Mouse (Mus musculus) cerebellum, adult 2 months (tissue): ENCODE measurements at regions not wholly inside any gene's neighbourhood (a gene's known extent, or its start where the extent isn't known, plus 50 kb on each side); places are given as distances from the start of the nearest gene placed in this dataset.

Source experiments
- DNase-seq, 2 experiments: peaks; one replicate each; pipeline ENCODE4 v3.0.0; 2021
- H3K27ac ChIP-seq: fragments of 200-500 bp; 2 replicates; pipeline ENCODE4 v1.5.1; 2012; ENCODE audit warnings: low read length, control low read depth, inconsistent platforms; ENCODE audit not compliant: insufficient read depth
- H3K27me3 ChIP-seq: fragments of 200-500 bp; 2 replicates; pipeline ENCODE4 v1.6.1; 2012; ENCODE audit warnings: inconsistent platforms, mild to moderate bottlenecking, low read length, moderate library complexity; ENCODE audit not compliant: control insufficient read depth, insufficient read depth
- H3K4me1 ChIP-seq: fragments of 200-500 bp; 2 replicates; pipeline ENCODE4 v1.6.1; 2011; ENCODE audit warnings: low read length; ENCODE audit not compliant: control insufficient read depth, insufficient read depth
- H3K4me3 ChIP-seq: fragments of 200-500 bp; replicated peaks from 2 replicates; pipeline ENCODE3; 2011; ENCODE audit warnings: mild to moderate bottlenecking, low read depth, low read length, control low read depth; ENCODE audit not compliant: insufficient read depth
- CTCF ChIP-seq: fragments of 200-500 bp; IDR thresholded peaks from 2 replicates; pipeline ENCODE4 v1.5.1; 2011; ENCODE audit warnings: low read depth, mild to moderate bottlenecking, control low read depth, low read length, moderate library complexity, borderline replicate concordance; ENCODE audit not compliant: insufficient read depth
- POLR2A ChIP-seq: fragments of 200-500 bp; IDR thresholded peaks from 2 replicates; pipeline ENCODE4 v1.6.1; 2011; ENCODE audit warnings: low read length, control low read depth, borderline replicate concordance; ENCODE audit not compliant: insufficient read depth
- WGBS: fragments of 180-500 bp; shearing (Covaris S2); methylation state at CpG from one replicate; pipeline ENCODE4 v1.1.7; 2018; 5-methylcytosine and 5-hydroxymethylcytosine counted together

- no peak for DNase-seq
- no peak overlapping the region for H3K4me3 ChIP-seq
- H3K27me3 ChIP-seq = no peaks in the 10 kb centered on the region
- H3K4me1 ChIP-seq = no peaks in the 10 kb centered on the region
- TF ChIP-seq CTCF (no peak), POLR2A (no peak)
- H3K27ac ChIP-seq = no peak overlapping the region
- 67% methylated on average over 3 of the region's 3 CpGs for WGBS
These were observed 210.9 kb upstream of the St8sia2 start for GRCm38 (mm10) chr7:74224378-74224777.

DNA sequence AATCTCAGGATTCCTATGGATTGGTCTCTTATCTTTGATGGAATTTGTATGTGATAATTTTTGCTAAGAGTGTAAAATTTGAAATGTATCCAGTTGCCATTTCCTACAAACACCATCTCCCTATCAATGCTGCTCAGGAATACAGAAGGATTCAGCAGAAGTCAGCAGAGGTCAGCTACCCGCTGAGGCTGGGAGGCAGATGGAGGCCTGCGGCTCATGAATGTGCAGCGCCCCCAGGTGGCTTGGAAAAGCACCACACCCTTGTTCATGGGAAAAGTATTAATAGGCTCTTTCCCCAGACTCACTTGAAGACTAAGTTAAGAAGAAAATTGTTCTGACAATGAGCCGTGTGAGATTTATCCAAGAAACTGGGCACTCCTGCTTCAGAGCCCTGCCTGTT lies 187.2 kb upstream of the St8sia2 start:
- H3K4me1 ChIP-seq = no peaks in the 10 kb centered on the region
- 37% methylated on average over 4 of the region's 4 CpGs for WGBS
- no peak overlapping the region for H3K27ac ChIP-seq
- no peak for DNase-seq
- H3K4me3 ChIP-seq = no peak overlapping the region
- TF ChIP-seq CTCF (no peak), POLR2A (no peak)
- H3K27me3 ChIP-seq = no peaks in the 10 kb centered on the region

DNA sequence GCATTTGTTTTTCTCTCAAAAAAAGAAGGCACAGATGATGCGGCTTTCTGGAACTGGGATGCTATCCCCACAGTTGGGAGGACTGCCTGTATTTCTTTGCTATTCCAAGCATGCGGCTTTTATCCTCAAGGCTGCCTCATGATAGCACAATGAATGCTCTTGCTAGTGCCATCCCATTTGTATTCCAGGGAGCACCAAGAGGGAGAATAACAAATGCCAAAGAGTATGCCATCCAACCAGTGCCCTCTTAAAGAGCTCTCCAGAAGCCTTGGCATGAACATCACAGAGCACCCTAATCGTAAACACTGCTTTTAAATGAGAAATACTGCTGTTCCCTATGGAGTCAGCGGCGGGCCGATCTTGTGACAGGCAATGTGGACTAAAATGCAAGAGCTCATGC lies 185.3 kb upstream of the St8sia2 start:
- Histone ChIP-seq H3K4me1 (no peaks in the 10 kb centered on the region), H3K4me3 (no peak overlapping the region), H3K27ac (no peak overlapping the region), H3K27me3 (no peaks in the 10 kb centered on the region)
- DNase-seq = peak in 1 of 2 experiments; percentile 15
- 60% methylated on average over 6 of the region's 6 CpGs for WGBS
- TF ChIP-seq POLR2A (no peak), CTCF (no peak)

DNA sequence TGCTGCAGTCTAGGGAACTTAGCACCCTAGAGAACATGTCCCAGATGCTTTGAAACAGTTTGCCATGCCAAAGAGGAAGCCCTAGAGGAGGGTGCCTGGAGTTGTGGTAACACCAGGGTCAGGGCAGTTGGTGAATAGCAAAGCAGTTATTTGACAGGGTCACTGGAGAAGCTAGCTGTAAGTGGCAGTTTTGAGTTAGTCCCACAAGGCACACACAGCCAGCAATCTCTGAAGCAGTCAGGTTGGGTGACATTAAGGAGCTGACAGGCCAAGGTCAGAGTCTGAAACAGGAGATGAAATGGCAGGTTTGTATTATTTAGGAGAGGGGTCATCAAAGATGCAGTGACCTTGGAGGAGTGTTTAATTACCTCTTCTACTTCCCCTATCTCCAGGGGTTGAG lies 171.2 kb upstream of the St8sia2 start:
- no peak overlapping the region for H3K4me3 ChIP-seq

DNA sequence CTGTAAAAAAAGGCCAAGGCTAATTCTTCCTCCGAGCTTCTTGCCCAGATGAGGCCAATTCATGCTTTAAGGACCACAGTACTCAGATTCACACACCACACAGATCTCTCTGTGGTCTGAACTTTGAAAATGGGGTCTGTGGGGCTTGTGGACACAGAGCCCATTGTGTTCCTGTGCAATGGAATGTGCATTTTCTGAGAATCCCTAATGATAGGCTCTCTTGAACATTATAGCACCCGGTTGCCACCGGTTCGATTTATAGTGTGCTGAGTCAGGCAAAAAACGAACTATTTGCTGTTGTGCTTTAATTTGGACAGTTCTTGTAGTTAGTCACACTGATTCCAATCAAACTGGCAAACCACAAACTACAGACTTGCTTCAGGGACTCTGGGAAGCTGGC lies 160.7 kb upstream of the St8sia2 start:
- no peak for TF ChIP-seq POLR2A
- TF ChIP-seq CTCF = no peak
- Histone ChIP-seq H3K27me3 (no peaks in the 10 kb centered on the region; the same call in 1 of the 2 replicates), H3K27ac (no peak overlapping the region), H3K4me3 (no peak overlapping the region), H3K4me1 (no peaks in the 10 kb centered on the region)
- DNase-seq = no peak
- WGBS = 82% methylated on average over 5 of the region's 5 CpGs

More for the DNA sequence above, 171.2 kb upstream of the St8sia2 start:
- no peaks in the 10 kb centered on the region for H3K4me1 ChIP-seq
- no peak for DNase-seq
- H3K27ac ChIP-seq = no peak overlapping the region
- no peaks in the 10 kb centered on the region for H3K27me3 ChIP-seq
- no peak for TF ChIP-seq POLR2A
- TF ChIP-seq CTCF = no peak

GRCm38 (mm10) chr7:74173230-74173612 lies 159.7 kb upstream of the St8sia2 start:
- no peak for DNase-seq
- WGBS = 75% methylated on average over 2 of the region's 2 CpGs
- TF ChIP-seq CTCF (no peak), POLR2A (no peak)
- Histone ChIP-seq H3K4me1 (no peaks in the 10 kb centered on the region), H3K4me3 (no peak overlapping the region), H3K27ac (no peak overlapping the region), H3K27me3 (no peaks in the 10 kb centered on the region; the same call in 1 of the 2 replicates)

GRCm38 (mm10) chr7:74172504-74173229 lies 159.2 kb upstream of the St8sia2 start:
- no peak for DNase-seq
- H3K4me1 ChIP-seq = no peaks in the 10 kb centered on the region
- no peaks in the 10 kb centered on the region; the same call in 1 of the 2 replicates for H3K27me3 ChIP-seq
- H3K4me3 ChIP-seq = no peak overlapping the region
- TF ChIP-seq CTCF (no peak), POLR2A (no peak)
- H3K27ac ChIP-seq = no peak overlapping the region
- WGBS = 76% methylated on average over 4 of the region's 4 CpGs

DNA sequence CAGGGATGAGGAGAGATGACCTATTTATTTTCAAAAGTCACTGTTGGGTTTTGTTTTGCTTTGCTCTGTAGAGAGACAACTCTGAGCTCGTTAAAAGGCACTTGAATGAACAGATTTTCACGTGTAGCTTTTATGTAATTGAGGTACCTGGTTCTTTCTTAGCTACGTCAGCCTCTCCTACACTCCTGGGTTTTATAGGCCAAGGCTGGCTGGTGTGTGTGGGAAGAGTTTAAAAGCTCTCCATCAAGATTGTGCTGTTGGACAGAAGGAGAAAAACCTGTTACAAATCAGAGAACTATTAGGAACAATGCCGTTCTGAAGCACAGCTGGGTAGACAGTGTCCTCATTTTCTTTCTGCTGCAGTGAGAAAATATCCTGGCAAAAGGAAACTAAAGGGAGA lies 138.1 kb upstream of the St8sia2 start:
- no peak overlapping the region for H3K4me3 ChIP-seq

More for the DNA sequence above, 138.1 kb upstream of the St8sia2 start:
- no peaks in the 10 kb centered on the region for H3K27me3 ChIP-seq
- WGBS = 69% methylated on average over 4 of the region's 4 CpGs
- no peak for TF ChIP-seq CTCF
- TF ChIP-seq POLR2A = no peak
- no peak for DNase-seq
- no peaks in the 10 kb centered on the region for H3K4me1 ChIP-seq
- no peak overlapping the region for H3K27ac ChIP-seq
